Mouse (Mus musculus): ENCODE data around the gene Anp32b.

Gene Anp32b

GRCm38 (mm10) chr4:46505361-46506057 lies 54.8 kb downstream of the Anp32b start:
- no peak for DNase-seq

- peak; percentile 98 for DNase-seq
Measured at GRCm38 (mm10) chr4:46506801-46507610, 56.3 kb downstream of the Anp32b start.

GRCm38 (mm10) chr4:46507736-46508460 lies 57.2 kb downstream of the Anp32b start:
- peak; percentile 91 for DNase-seq

GRCm38 (mm10) chr4:46520491-46520890 lies 69.8 kb downstream of the Anp32b start:
- DNase-seq: no peak

- no peak for DNase-seq
Measured at GRCm38 (mm10) chr4:46521457-46521856, 70.8 kb downstream of the Anp32b start.
